ENCODE assay signal across 26 mouse cellular contexts in genomic region chr15:80501106-80502096, GRCm38 (mm10).
A peak's percentile ranks its signal among the peaks of the same experiment; 100 is the strongest.
DNase-seq lines count a peak whose midpoint lies in the region; ATAC-seq and TF ChIP-seq lines count a peak whose summit lies in the region.
"Had no signal": no experiment of that assay in that cellular context is flagged by ENCODE, and none has a peak within 500 bp of the region (broad histone marks: within the 10 kb centered on the region; RNA-seq: fewer than 3 reads in every experiment).

No protein-coding gene starts in this region.

- no peak overlapping the region for H3K9ac ChIP-seq in stomach, postnatal 0 days (ENCODE audit: low read length)
- H3K9ac ChIP-seq: forebrain, embryonic 12.5 days; hindbrain, embryonic 12.5 days; limb, embryonic 13.5 days; liver, embryonic 13.5 days; lung, embryonic 14.5 days; midbrain, embryonic 12.5 days; neural tube, embryonic 13.5 days; stomach, embryonic 15.5 days had no signal

- H3K4me3 ChIP-seq in stomach, postnatal 0 days (ENCODE audit: low read depth, low read length): no peak overlapping the region
- H3K4me3 ChIP-seq: embryonic facial prominence, embryonic 10.5 days; forebrain, embryonic 12.5 days; hindbrain, embryonic 12.5 days; limb, embryonic 13.5 days; liver, embryonic 13.5 days; midbrain, embryonic 12.5 days; neural tube, embryonic 13.5 days; stomach, embryonic 15.5 days had no signal

- no peaks in the 10 kb centered on the region for H3K4me1 ChIP-seq in stomach, postnatal 0 days (replicated peaks; ENCODE audit: control insufficient read depth, insufficient read depth)
- H3K4me1 ChIP-seq: limb, embryonic 13.5 days; liver, embryonic 13.5 days; stomach, embryonic 15.5 days had no signal

- no peak for TF ChIP-seq CTCF in stomach, postnatal 0 days (IDR thresholded peaks at IDR 0.05; ENCODE audit: low read depth)

- WGBS in stomach, postnatal 0 days: 81% methylated on average over 21 of the region's 21 CpGs

- no peaks in the 10 kb centered on the region for H3K9me3 ChIP-seq in stomach, postnatal 0 days (ENCODE audit: control insufficient read depth, low read length)
- H3K9me3 ChIP-seq: embryonic facial prominence, embryonic 10.5 days; forebrain, embryonic 12.5 days; hindbrain, embryonic 12.5 days; limb, embryonic 13.5 days; liver, embryonic 13.5 days; midbrain, embryonic 12.5 days; neural tube, embryonic 13.5 days; stomach, embryonic 15.5 days had no signal

- no peaks in the 10 kb centered on the region for H3K36me3 ChIP-seq in stomach, postnatal 0 days (ENCODE audit: control insufficient read depth, insufficient read depth, low read length)
- H3K36me3 ChIP-seq: embryonic facial prominence, embryonic 10.5 days; forebrain, embryonic 12.5 days; hindbrain, embryonic 12.5 days; limb, embryonic 13.5 days; liver, embryonic 13.5 days; midbrain, embryonic 12.5 days; neural tube, embryonic 13.5 days; stomach, embryonic 15.5 days had no signal

- H3K4me2 ChIP-seq in stomach, postnatal 0 days (replicated peaks; ENCODE audit: low read depth): no peak overlapping the region
- H3K4me2 ChIP-seq: forebrain, embryonic 12.5 days; heart, embryonic 11.5 days; hindbrain, embryonic 12.5 days; limb, embryonic 13.5 days; liver, embryonic 13.5 days; lung, embryonic 14.5 days; midbrain, embryonic 12.5 days; neural tube, embryonic 13.5 days; stomach, embryonic 15.5 days had no signal

- DNase-seq in cerebellum, adult 11-12 months: peak; percentile 75
- peak; percentile 25 for DNase-seq in lung, postnatal 36 days
- DNase-seq in lung, postnatal 10 days: no peak
- DNase-seq in cerebellum, postnatal 25 days: peak; percentile 69 to 71
- DNase-seq in telencephalon, adult 2 months (ENCODE audit: low read depth, low spot score): peak; percentile 73
- DNase-seq in stomach, postnatal 0 days (ENCODE audit: low spot score): no peak
- no peak for DNase-seq in urinary bladder, postnatal 10 days (ENCODE audit: low spot score)
- DNase-seq: gastrocnemius, postnatal 36 days; heart, postnatal 10 days; kidney, adult 2 months; kidney, postnatal 14 days; liver, embryonic 13.5 days; lung, embryonic 14.5 days; right cerebral cortex, postnatal 14 days had no signal

- TF ChIP-seq EP300 in stomach, postnatal 0 days (optimal IDR thresholded peaks at IDR 0.05): no peak

- no peaks in the 10 kb centered on the region for H3K27me3 ChIP-seq in stomach, postnatal 0 days (ENCODE audit: control insufficient read depth, insufficient read depth, low read length)
- H3K27me3 ChIP-seq: CH12.LX; forebrain, embryonic 12.5 days; hindbrain, embryonic 12.5 days; limb, embryonic 13.5 days; midbrain, embryonic 12.5 days; neural tube, embryonic 13.5 days; stomach, embryonic 15.5 days had no signal

- H3K27ac ChIP-seq in stomach, postnatal 0 days (replicated peaks): no peak overlapping the region
- H3K27ac ChIP-seq: embryonic facial prominence, embryonic 10.5 days; forebrain, embryonic 12.5 days; hindbrain, embryonic 12.5 days; limb, embryonic 13.5 days; liver, embryonic 13.5 days; macrophage; midbrain, embryonic 12.5 days; neural tube, embryonic 13.5 days; stomach, embryonic 15.5 days had no signal

- ATAC-seq in cerebellum, adult (ENCODE audit: insufficient number of reproducible peaks, low FRiP score, low TSS enrichment): no peak
- ATAC-seq in stomach, postnatal 0 days (ENCODE audit: low FRiP score, low TSS enrichment): no peak
- ATAC-seq: inflammation-experienced regulatory T-cells, adult 6 months had no signal

Comparison
In these comparisons a context has a peak if more than half of its experiments do, and no peak if none do; other contexts are left out.
1. DNase-seq: peak in cerebellum, adult 11-12 months (single experiment), lung, postnatal 36 days (single experiment), cerebellum, postnatal 25 days (2 of 2) and telencephalon, adult 2 months (single experiment); none in lung, postnatal 10 days (single experiment), stomach, postnatal 0 days (single experiment) and urinary bladder, postnatal 10 days (single experiment).